Mouse (Mus musculus): ENCODE measurements at regions not wholly inside any gene's neighbourhood (a gene's known extent, or its start where the extent isn't known, plus 50 kb on each side); places are given as distances from the start of the nearest gene placed in this dataset.

DNA sequence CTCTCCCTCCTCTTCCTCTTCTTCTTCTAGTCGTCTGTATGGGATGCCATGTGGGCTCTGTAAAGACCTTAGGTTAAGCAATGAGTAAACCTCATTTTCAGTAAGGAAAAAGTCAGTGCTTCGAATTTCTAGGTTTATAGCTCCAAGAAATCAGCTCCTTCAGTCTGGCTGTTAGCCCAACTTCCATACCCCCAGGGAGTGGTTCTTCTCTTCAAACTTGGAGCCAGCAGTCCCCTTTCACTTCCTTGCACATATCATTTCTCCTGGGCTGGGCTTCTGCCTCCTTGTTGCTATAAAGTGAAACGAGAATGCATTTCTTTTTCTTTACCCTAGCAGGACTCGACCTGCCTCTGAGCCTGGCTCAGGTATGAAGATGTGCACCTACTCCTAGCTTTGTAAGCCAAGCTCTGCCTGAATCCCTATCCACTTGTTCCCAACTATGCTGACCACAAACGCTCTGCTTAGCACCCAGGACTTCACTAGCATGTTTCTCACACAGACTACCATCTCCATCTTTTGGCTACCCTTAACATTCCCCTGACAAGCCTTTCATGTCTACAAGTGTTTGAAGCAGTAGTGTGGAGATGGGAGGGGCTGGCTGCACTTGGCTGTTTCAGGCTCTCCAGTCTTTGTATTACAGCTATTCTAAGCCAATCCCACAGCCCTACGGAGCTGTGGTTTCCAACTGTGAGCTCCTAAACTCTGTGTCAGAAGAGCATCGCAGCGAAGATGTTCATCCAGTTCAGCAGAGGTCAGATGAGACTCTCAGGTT is 243.8 kb upstream of the Tprg start:
- H3K36me3 ChIP-seq (ENCODE audit: control insufficient read depth, insufficient read depth, low read length), result no peaks in the 10 kb centered on the region
- H3K4me2 ChIP-seq (ENCODE audit: low read length), result no peak overlapping the region
- WGBS, result 69% methylated on average over 8 of the region's 8 CpGs
- no peaks in the 10 kb centered on the region for H3K9me3 ChIP-seq (ENCODE audit: control insufficient read depth, low read length)
- H3K4me3 ChIP-seq (replicated peaks; ENCODE audit: low read depth, low read length), result no peak overlapping the region
- no peaks in the 10 kb centered on the region for H3K27me3 ChIP-seq (ENCODE audit: control insufficient read depth, insufficient read depth, low read length)
- no peak overlapping the region for H3K27ac ChIP-seq (replicated peaks; ENCODE audit: low read depth, low read length)
- ATAC-seq (ENCODE audit: low FRiP score, low TSS enrichment), result no peak
- H3K9ac ChIP-seq (replicated peaks; ENCODE audit: low read length), result no peak overlapping the region
- no peak for DNase-seq
- H3K4me1 ChIP-seq (ENCODE audit: control insufficient read depth, insufficient read depth, low read length), result no peaks in the 10 kb centered on the region

DNA sequence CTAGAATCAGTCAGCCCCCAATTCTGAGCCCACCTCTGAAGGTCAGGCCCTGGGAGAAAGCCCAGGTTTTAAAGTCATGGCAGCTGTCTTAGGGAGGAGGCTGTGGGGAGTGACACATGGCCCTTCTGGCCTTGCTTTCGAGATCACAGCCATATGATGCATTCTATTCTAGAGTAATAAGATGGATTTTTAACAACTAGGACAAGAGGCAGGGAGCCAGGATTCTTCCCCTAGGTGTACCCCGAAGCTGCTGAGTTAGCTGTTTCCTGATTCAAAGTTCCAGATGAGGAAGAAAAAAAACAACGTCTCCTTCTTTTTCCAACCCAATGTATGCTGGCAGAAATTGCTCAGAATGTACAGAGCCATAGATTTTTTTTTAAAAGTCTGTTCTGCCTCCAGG is 242.0 kb upstream of the Tprg start:
- no peaks in the 10 kb centered on the region for H3K36me3 ChIP-seq (ENCODE audit: control insufficient read depth, insufficient read depth, low read length)
- H3K27ac ChIP-seq (replicated peaks; ENCODE audit: low read depth, low read length), result no peak overlapping the region
- H3K9ac ChIP-seq (replicated peaks; ENCODE audit: low read length), result no peak overlapping the region
- ATAC-seq (ENCODE audit: low FRiP score, low TSS enrichment) (no peak), DNase-seq (no peak)
- H3K4me2 ChIP-seq (ENCODE audit: low read length), result no peak overlapping the region
- no peaks in the 10 kb centered on the region for H3K9me3 ChIP-seq (ENCODE audit: control insufficient read depth, low read length)
- no peaks in the 10 kb centered on the region for H3K4me1 ChIP-seq (ENCODE audit: control insufficient read depth, insufficient read depth, low read length)
- no peaks in the 10 kb centered on the region for H3K27me3 ChIP-seq (ENCODE audit: control insufficient read depth, insufficient read depth, low read length)
- H3K4me3 ChIP-seq (replicated peaks; ENCODE audit: low read depth, low read length), result no peak overlapping the region
- WGBS, result 83% methylated on average over 3 of the region's 3 CpGs

DNA sequence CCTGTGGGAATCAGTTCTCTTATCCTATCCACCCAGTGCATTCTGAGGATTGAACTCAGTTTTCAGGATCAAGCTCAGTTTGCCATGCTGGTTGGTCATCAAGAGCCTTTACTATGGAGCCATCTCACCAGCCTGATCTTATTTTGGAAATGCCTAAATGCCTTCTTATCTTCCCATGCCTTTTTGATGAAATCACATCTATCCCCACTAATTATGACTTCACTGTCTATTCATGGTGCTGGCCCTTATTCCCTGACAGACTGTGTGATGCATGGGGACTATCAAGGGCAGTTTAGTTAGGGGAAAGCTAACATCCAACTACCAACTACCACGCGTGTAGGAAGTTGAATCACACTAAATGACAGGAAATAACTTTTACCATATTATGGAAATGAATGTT is 238.9 kb upstream of the Tprg start:
- DNase-seq (no peak), ATAC-seq (ENCODE audit: low FRiP score, low TSS enrichment) (no peak)
- Histone ChIP-seq H3K27ac (replicated peaks; ENCODE audit: low read depth, low read length) (no peak overlapping the region), H3K36me3 (ENCODE audit: control insufficient read depth, insufficient read depth, low read length) (no peaks in the 10 kb centered on the region), H3K27me3 (ENCODE audit: control insufficient read depth, insufficient read depth, low read length) (no peaks in the 10 kb centered on the region; the same call in 1 of the 2 replicates), H3K9ac (replicated peaks; ENCODE audit: low read length) (no peak overlapping the region), H3K4me2 (ENCODE audit: low read length) (no peak overlapping the region), H3K4me1 (ENCODE audit: control insufficient read depth, insufficient read depth, low read length) (no peaks in the 10 kb centered on the region), H3K9me3 (ENCODE audit: control insufficient read depth, low read length) (no peaks in the 10 kb centered on the region), H3K4me3 (replicated peaks; ENCODE audit: low read depth, low read length) (no peak overlapping the region)
- WGBS, result 96% methylated on average over 2 of the region's 2 CpGs

DNA sequence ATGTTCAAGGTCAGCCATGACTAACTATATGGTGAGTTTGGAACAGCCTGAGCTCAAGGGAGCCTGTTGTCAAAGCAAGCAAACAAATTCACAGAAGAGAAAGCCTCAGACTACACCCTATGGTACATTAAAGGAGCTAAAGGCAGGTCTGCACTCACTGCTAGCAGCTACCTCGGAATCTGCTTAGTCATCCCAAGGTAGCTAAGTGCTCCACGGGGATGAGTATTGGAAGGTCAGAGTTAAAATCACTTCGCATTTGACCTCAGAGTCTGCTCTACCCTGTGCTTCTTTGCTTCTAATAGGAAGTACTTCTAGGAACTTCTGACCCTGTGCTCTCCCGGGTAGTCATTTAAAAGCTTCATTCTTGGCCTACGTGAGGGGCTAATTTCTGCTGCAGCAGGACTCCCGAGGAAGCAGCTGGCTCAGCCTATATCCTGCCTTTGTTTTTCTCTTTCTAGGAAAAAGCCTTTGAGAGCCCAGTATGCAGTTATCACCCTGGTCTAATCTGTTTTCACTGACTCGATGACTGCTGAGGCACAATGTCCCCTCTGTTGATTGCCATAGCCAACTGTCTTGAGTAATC is 236.6 kb upstream of the Tprg start:
- Histone ChIP-seq H3K4me2 (ENCODE audit: low read length) (no peak overlapping the region), H3K36me3 (ENCODE audit: control insufficient read depth, insufficient read depth, low read length) (no peaks in the 10 kb centered on the region), H3K9me3 (ENCODE audit: control insufficient read depth, low read length) (no peaks in the 10 kb centered on the region), H3K27me3 (ENCODE audit: control insufficient read depth, insufficient read depth, low read length) (no peaks in the 10 kb centered on the region; the same call in 1 of the 2 replicates), H3K4me3 (replicated peaks; ENCODE audit: low read depth, low read length) (no peak overlapping the region), H3K27ac (replicated peaks; ENCODE audit: low read depth, low read length) (no peak overlapping the region), H3K4me1 (ENCODE audit: control insufficient read depth, insufficient read depth, low read length) (no peaks in the 10 kb centered on the region), H3K9ac (replicated peaks; ENCODE audit: low read length) (no peak overlapping the region)
- WGBS, result 62% methylated on average over 7 of the region's 7 CpGs
- no peak for ATAC-seq (ENCODE audit: low FRiP score, low TSS enrichment)
- no peak for DNase-seq

DNA sequence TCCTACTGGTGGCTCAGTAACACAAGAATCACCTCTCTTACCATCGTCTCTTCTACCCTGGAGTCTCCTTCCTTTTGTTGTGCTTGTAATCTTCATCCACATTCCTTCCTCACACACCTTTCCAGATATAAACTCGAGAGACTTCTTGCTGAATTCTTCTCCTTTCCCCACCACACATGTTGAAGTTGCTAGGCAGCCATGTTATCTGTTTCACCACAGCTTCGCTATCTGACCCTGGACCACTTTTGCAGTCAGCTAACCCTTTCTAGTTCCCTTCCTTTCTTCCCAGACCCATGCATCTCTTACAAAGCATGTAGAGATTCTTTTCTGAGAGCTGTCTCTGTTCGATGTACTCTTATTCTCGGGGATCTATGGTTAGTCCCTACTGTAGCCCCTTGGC is 235.6 kb upstream of the Tprg start:
- Histone ChIP-seq H3K4me1 (ENCODE audit: control insufficient read depth, insufficient read depth, low read length) (no peaks in the 10 kb centered on the region), H3K36me3 (ENCODE audit: control insufficient read depth, insufficient read depth, low read length) (no peaks in the 10 kb centered on the region), H3K27ac (replicated peaks; ENCODE audit: low read depth, low read length) (no peak overlapping the region), H3K4me2 (ENCODE audit: low read length) (no peak overlapping the region), H3K9ac (replicated peaks; ENCODE audit: low read length) (no peak overlapping the region), H3K4me3 (replicated peaks; ENCODE audit: low read depth, low read length) (no peak overlapping the region), H3K9me3 (ENCODE audit: control insufficient read depth, low read length) (no peaks in the 10 kb centered on the region), H3K27me3 (ENCODE audit: control insufficient read depth, insufficient read depth, low read length) (no peaks in the 10 kb centered on the region; the same call in 1 of the 2 replicates)
- ATAC-seq (ENCODE audit: low FRiP score, low TSS enrichment) (no peak), DNase-seq (no peak)
- WGBS, result 93% methylated on average over 5 of the region's 5 CpGs

DNA sequence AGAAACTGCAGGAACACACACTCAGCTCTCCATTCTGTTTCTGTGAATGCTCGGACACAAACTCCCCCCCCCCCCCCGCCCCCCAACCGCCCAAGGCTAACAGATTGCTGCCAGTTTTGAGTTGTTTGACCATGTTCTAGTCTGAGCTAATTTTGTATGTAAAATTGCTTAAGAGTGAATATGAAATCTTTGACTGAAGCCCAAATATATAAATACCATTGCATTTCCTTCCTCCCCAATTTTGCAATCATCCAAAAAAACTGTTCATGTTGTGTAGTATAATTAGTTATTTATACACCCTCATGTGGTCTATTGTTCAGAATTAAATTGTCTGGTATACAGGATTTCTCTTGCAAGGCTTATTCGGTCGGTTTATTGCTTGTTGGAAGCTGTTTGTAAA is 234.2 kb upstream of the Tprg start:
- Histone ChIP-seq H3K9me3 (ENCODE audit: control insufficient read depth, low read length) (no peaks in the 10 kb centered on the region), H3K27me3 (ENCODE audit: control insufficient read depth, insufficient read depth, low read length) (peaks cover 3% of the 10 kb centered on the region; the same call in 1 of the 2 replicates), H3K9ac (replicated peaks; ENCODE audit: low read length) (no peak overlapping the region), H3K36me3 (ENCODE audit: control insufficient read depth, insufficient read depth, low read length) (no peaks in the 10 kb centered on the region), H3K4me2 (ENCODE audit: low read length) (no peak overlapping the region), H3K27ac (replicated peaks; ENCODE audit: low read depth, low read length) (no peak overlapping the region), H3K4me1 (ENCODE audit: control insufficient read depth, insufficient read depth, low read length) (no peaks in the 10 kb centered on the region), H3K4me3 (replicated peaks; ENCODE audit: low read depth, low read length) (no peak overlapping the region)
- ATAC-seq (ENCODE audit: low FRiP score, low TSS enrichment) (no peak), DNase-seq (no peak)
- WGBS, result 75% methylated on average over 5 of the region's 5 CpGs

DNA sequence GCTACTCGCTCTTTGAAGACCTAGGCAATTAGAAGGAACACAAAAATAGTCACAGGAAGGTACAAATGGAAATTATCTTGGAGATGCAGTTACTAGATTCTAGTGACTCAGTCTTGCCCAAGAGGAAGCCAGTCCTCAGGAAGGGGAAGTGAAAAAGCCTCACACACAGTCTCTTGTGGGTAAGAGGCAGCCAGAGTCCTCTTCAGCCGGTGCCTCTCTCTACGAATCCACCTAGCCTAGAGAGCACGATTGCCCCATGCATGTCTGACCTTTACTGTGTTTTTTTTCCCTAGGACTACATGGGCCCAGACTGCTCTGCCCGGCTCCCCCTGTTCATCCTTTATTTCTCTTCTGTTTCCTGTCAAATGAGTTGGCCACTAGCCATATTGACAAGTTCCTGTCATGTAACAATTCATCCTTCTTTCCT is 233.7 kb upstream of the Tprg start:
- Histone ChIP-seq H3K9ac (replicated peaks; ENCODE audit: low read length) (no peak overlapping the region), H3K9me3 (ENCODE audit: control insufficient read depth, low read length) (no peaks in the 10 kb centered on the region), H3K4me2 (ENCODE audit: low read length) (no peak overlapping the region), H3K36me3 (ENCODE audit: control insufficient read depth, insufficient read depth, low read length) (no peaks in the 10 kb centered on the region), H3K27ac (replicated peaks; ENCODE audit: low read depth, low read length) (no peak overlapping the region), H3K27me3 (ENCODE audit: control insufficient read depth, insufficient read depth, low read length) (peaks cover 3% of the 10 kb centered on the region; the same call in 1 of the 2 replicates), H3K4me1 (ENCODE audit: control insufficient read depth, insufficient read depth, low read length) (no peaks in the 10 kb centered on the region; the same call in 1 of the 2 replicates), H3K4me3 (replicated peaks; ENCODE audit: low read depth, low read length) (no peak overlapping the region)
- 85% methylated on average over 5 of the region's 5 CpGs for whole genome bisulfite sequencing
- DNase-seq, result no peak
- ATAC-seq (ENCODE audit: low FRiP score, low TSS enrichment), result no peak

DNA sequence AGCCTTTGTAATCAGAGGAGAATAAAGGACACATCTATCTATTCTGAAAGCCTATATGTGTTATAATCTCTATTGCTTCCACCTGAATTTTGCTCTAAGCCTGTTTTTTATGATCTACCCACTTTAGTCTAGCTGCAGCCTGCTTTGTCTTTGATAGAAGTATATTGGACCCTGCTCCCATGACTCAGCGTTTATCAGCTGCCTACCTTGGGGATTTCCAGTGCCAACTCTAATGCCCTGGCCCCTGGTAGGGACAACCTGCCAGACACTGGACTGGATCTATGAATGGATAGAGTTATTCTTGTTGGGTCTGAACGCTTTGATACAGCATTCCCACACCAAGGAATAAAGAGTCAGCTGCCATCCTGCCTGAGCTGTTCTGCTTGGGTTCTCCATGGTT is 232.3 kb upstream of the Tprg start:
- H3K9ac ChIP-seq (replicated peaks; ENCODE audit: low read length), result no peak overlapping the region
- H3K27me3 ChIP-seq (ENCODE audit: control insufficient read depth, insufficient read depth, low read length), result peaks cover 3% of the 10 kb centered on the region; the same call in 1 of the 2 replicates
- no peak overlapping the region for H3K4me2 ChIP-seq (ENCODE audit: low read length)
- H3K4me1 ChIP-seq (ENCODE audit: control insufficient read depth, insufficient read depth, low read length), result peaks cover 5% of the 10 kb centered on the region
- H3K27ac ChIP-seq (replicated peaks; ENCODE audit: low read depth, low read length), result no peak overlapping the region
- WGBS, result 83% methylated on average over 2 of the region's 2 CpGs
- no peaks in the 10 kb centered on the region for H3K9me3 ChIP-seq (ENCODE audit: control insufficient read depth, low read length)
- DNase-seq (no peak), ATAC-seq (ENCODE audit: low FRiP score, low TSS enrichment) (no peak)
- H3K4me3 ChIP-seq (replicated peaks; ENCODE audit: low read depth, low read length), result no peak overlapping the region
- H3K36me3 ChIP-seq (ENCODE audit: control insufficient read depth, insufficient read depth, low read length), result no peaks in the 10 kb centered on the region

DNA sequence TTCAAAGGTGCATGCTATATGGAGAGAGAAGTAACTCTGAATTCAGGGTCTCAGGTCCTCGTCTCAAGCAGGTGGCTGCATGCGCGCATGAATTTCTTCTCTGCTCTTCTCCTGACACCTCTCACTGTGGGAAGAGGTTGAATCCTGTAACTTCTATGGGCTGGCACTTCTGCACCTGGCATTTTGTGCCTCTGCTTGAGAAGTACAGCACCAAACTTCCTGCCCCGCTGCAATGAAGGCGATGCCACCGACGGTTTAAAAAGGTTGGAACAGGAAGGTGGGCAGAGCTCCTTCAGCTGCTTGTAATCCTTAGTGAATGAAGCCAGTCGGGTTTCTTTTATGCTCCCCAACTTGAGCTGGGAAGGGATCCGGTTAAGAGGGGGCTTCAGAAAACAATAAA is 231.2 kb upstream of the Tprg start:
- H3K27me3 ChIP-seq (ENCODE audit: control insufficient read depth, insufficient read depth, low read length), result peaks cover 3% of the 10 kb centered on the region; the same call in 1 of the 2 replicates
- H3K27ac ChIP-seq (replicated peaks; ENCODE audit: low read depth, low read length), result no peak overlapping the region
- H3K4me3 ChIP-seq (replicated peaks; ENCODE audit: low read depth, low read length), result no peak overlapping the region
- no peaks in the 10 kb centered on the region for H3K9me3 ChIP-seq (ENCODE audit: control insufficient read depth, low read length)
- ATAC-seq (ENCODE audit: low FRiP score, low TSS enrichment), result no peak
- H3K36me3 ChIP-seq (ENCODE audit: control insufficient read depth, insufficient read depth, low read length), result no peaks in the 10 kb centered on the region
- peaks cover 9% of the 10 kb centered on the region for H3K4me1 ChIP-seq (ENCODE audit: control insufficient read depth, insufficient read depth, low read length)
- no peak for DNase-seq
- no peak overlapping the region for H3K4me2 ChIP-seq (ENCODE audit: low read length)
- 55% methylated on average over 9 of the region's 9 CpGs for WGBS
- H3K9ac ChIP-seq (replicated peaks; ENCODE audit: low read length), result no peak overlapping the region

Data from midbrain, embryonic 14.5 days (tissue).